Mouse (Mus musculus) lung, embryonic 15.5 days (tissue): Measurements from ENCODE around the gene Ptpn9. TPM values are rescaled to one million over a fixed set of nuclear protein-coding genes. Genes with fewer than 3 reads are reported as not detected.
"Not testable (repeated sequence)": the region's sequence is repeated elsewhere in the genome, so short reads cannot be mapped to it uniquely, and the experiment has no call there.

ENCODE experiments used
- ATAC-seq: fragments of 200-750 bp; cut with Nextera tagmentation; 2 replicates; pipeline ENCODE4 v1.8.0; 2017; ENCODE audit warnings: moderate number of reproducible peaks, borderline replicate concordance; ENCODE audit not compliant: low FRiP score, low TSS enrichment; ENCODE audit errors: extremely low read depth
- H3K27ac ChIP-seq: fragments of 300-500 bp; sonication (generic); 2 replicates; pipeline ENCODE4 v1.5.1; 2015; ENCODE audit warnings: moderate library complexity, mild to moderate bottlenecking, inconsistent platforms
- H3K27me3 ChIP-seq: fragments of 300-500 bp; sonication (generic); 2 replicates; pipeline ENCODE4 v1.6.1; 2015; ENCODE audit warnings: inconsistent platforms
- H3K36me3 ChIP-seq: fragments of 300-500 bp; sonication (generic); 2 replicates; pipeline ENCODE4 v1.6.1; 2015; ENCODE audit warnings: inconsistent platforms
- H3K4me1 ChIP-seq: fragments of 300-500 bp; sonication (generic); 2 replicates; pipeline ENCODE4 v1.6.1; 2015; ENCODE audit warnings: inconsistent platforms
- H3K4me2 ChIP-seq: fragments of 300-500 bp; sonication (generic); 2 replicates; pipeline ENCODE4 v1.6.1; 2015; ENCODE audit warnings: inconsistent platforms, mild to moderate bottlenecking, moderate library complexity
- H3K4me3 ChIP-seq: fragments of 300-500 bp; sonication (generic); 2 replicates; pipeline ENCODE4 v1.5.1; 2015; ENCODE audit warnings: mild to moderate bottlenecking, inconsistent platforms
- H3K9ac ChIP-seq: fragments of 300-500 bp; sonication (generic); 2 replicates; pipeline ENCODE4 v1.6.1; 2015; ENCODE audit warnings: inconsistent platforms
- H3K9me3 ChIP-seq: fragments of 300-500 bp; sonication (generic); 2 replicates; pipeline ENCODE4 v1.6.1; 2016; ENCODE audit warnings: inconsistent platforms
- WGBS: fragments of 180-500 bp; shearing (Covaris S2); methylation state at CpG from one replicate; pipeline ENCODE4 v1.1.7; 2015; 5-methylcytosine and 5-hydroxymethylcytosine counted together
- polyA plus RNA-seq: library from polyadenylated mRNA; unstranded; fragments of >200 nt; fragmentation: Nextera tagmentation; extraction: Ambion mirVana; gene quantifications from 2 replicates; pipeline ENCODE4 v1.2.1, GENCODE M21; 2015

Gene Ptpn9
- polyA plus RNA-seq, 1 experiment from 2014 or later, result 26.4 TPM

- Histone ChIP-seq H3K36me3 (no peaks in the 10 kb centered on the region), H3K4me2 (no peak overlapping the region), H3K9ac (no peak overlapping the region), H3K4me3 (no peak overlapping the region), H3K9me3 (no peaks in the 10 kb centered on the region), H3K27ac (no peak overlapping the region), H3K27me3 (no peaks in the 10 kb centered on the region), H3K4me1 (no peaks in the 10 kb centered on the region)
- 76% methylated on average over 8 of the region's 8 CpGs for WGBS
- no peak for ATAC-seq
Observed at GRCm38 (mm10) chr9:56973960-56974524, 20.7 kb upstream of the Ptpn9 start.

- ATAC-seq, result no peak
- whole genome bisulfite sequencing, result 71% methylated on average over 3 of the region's 3 CpGs
Observed at GRCm38 (mm10) chr9:56975199-56975598, 19.5 kb upstream of the Ptpn9 start.

GRCm38 (mm10) chr9:56980186-56980585, 14.5 kb upstream of the Ptpn9 start:
- H3K4me3 ChIP-seq, result no peak overlapping the region
- 0 out of 2 replicates have a peak, but pooled peaks cover 8% of the 10 kb centered on the region for H3K36me3 ChIP-seq
- no peak overlapping the region for H3K27ac ChIP-seq
- ATAC-seq, result no peak
- H3K9me3 ChIP-seq, result no peaks in the 10 kb centered on the region
- no peaks in the 10 kb centered on the region for H3K27me3 ChIP-seq
- H3K4me2 ChIP-seq, result no peak overlapping the region
- H3K4me1 ChIP-seq, result no peaks in the 10 kb centered on the region
- H3K9ac ChIP-seq, result no peak overlapping the region
- 92% methylated on average over 6 of the region's 6 CpGs for WGBS

More at GRCm38 (mm10) chr9:56975199-56975598, 19.5 kb upstream of the Ptpn9 start:
- H3K36me3 ChIP-seq, result no peaks in the 10 kb centered on the region
- no peak overlapping the region for H3K27ac ChIP-seq
- H3K9ac ChIP-seq, result no peak overlapping the region
- H3K27me3 ChIP-seq, result no peaks in the 10 kb centered on the region
- no peaks in the 10 kb centered on the region for H3K4me1 ChIP-seq
- H3K9me3 ChIP-seq, result no peaks in the 10 kb centered on the region
- no peak overlapping the region for H3K4me2 ChIP-seq
- H3K4me3 ChIP-seq, result no peak overlapping the region

GRCm38 (mm10) chr9:56981502-56981901, 13.2 kb upstream of the Ptpn9 start:
- 0 out of 2 replicates have a peak, but pooled peaks cover 8% of the 10 kb centered on the region for H3K36me3 ChIP-seq
- no peak overlapping the region for H3K4me2 ChIP-seq
- H3K27me3 ChIP-seq, result no peaks in the 10 kb centered on the region
- no peak overlapping the region for H3K4me3 ChIP-seq
- WGBS, result 75% methylated on average over 1 of the region's 1 CpGs
- ATAC-seq, result no peak
- H3K9me3 ChIP-seq, result no peaks in the 10 kb centered on the region
- H3K4me1 ChIP-seq, result no peaks in the 10 kb centered on the region
- no peak overlapping the region for H3K27ac ChIP-seq
- H3K9ac ChIP-seq, result no peak overlapping the region

- Histone ChIP-seq H3K9ac (peak overlapping the region; percentile 98), H3K4me1 (0 out of 2 replicates have a peak, but pooled peaks cover 8% of the 10 kb centered on the region), H3K36me3 (no peaks in the 10 kb centered on the region), H3K27ac (peak overlapping the region; percentile 98), H3K4me3 (peak overlapping the region; percentile 98), H3K27me3 (no peaks in the 10 kb centered on the region), H3K4me2 (peak overlapping the region; percentile 60), H3K9me3 (no peaks in the 10 kb centered on the region)
- ATAC-seq, result peak; percentile 67
- WGBS, result under 1% methylated on average over 72 of the region's 80 CpGs
Observed at GRCm38 (mm10) chr9:56995198-56996027, 690 bp downstream of the Ptpn9 start.

GRCm38 (mm10) chr9:56996028-56996346, 1.3 kb downstream of the Ptpn9 start:
- H3K9me3 ChIP-seq, result no peaks in the 10 kb centered on the region
- ATAC-seq, result no peak
- H3K4me3 ChIP-seq, result peak overlapping the region; percentile 98
- no peaks in the 10 kb centered on the region for H3K36me3 ChIP-seq
- H3K4me1 ChIP-seq, result 0 out of 2 replicates have a peak, but pooled peaks cover 8% of the 10 kb centered on the region
- peak overlapping the region; percentile 60 for H3K4me2 ChIP-seq
- no peaks in the 10 kb centered on the region for H3K27me3 ChIP-seq
- peak overlapping the region; percentile 98 for H3K27ac ChIP-seq
- 0% methylated on average over 5 of the region's 5 CpGs for WGBS
- peak overlapping the region; percentile 98 for H3K9ac ChIP-seq

GRCm38 (mm10) chr9:56997206-56997605, 2.5 kb downstream of the Ptpn9 start:
- not testable (repeated sequence) for H3K27ac ChIP-seq, ATAC-seq, H3K9ac ChIP-seq, H3K36me3 ChIP-seq, H3K4me3 ChIP-seq, H3K4me1 ChIP-seq, H3K27me3 ChIP-seq, H3K4me2 ChIP-seq, H3K9me3 ChIP-seq
- 74% methylated on average over 1 of the region's 1 CpGs for WGBS

GRCm38 (mm10) chr9:57003011-57003410, 8.3 kb downstream of the Ptpn9 start:
- H3K9ac ChIP-seq, result no peak overlapping the region
- ATAC-seq, result no peak
- no peaks in the 10 kb centered on the region for H3K27me3 ChIP-seq
- H3K4me1 ChIP-seq, result no peaks in the 10 kb centered on the region
- WGBS, result 46% methylated on average over 4 of the region's 4 CpGs
- H3K9me3 ChIP-seq, result no peaks in the 10 kb centered on the region
- H3K4me3 ChIP-seq, result no peak overlapping the region
- no peak overlapping the region for H3K27ac ChIP-seq
- no peak overlapping the region for H3K4me2 ChIP-seq
- peaks cover 11% of the 10 kb centered on the region for H3K36me3 ChIP-seq

- Histone ChIP-seq H3K27me3 (no peaks in the 10 kb centered on the region), H3K36me3 (peaks cover 14% of the 10 kb centered on the region), H3K4me2 (no peak overlapping the region), H3K4me1 (0 out of 2 replicates have a peak, but pooled peaks cover 6% of the 10 kb centered on the region), H3K9me3 (no peaks in the 10 kb centered on the region; the same call in 1 of the 2 replicates), H3K4me3 (no peak overlapping the region), H3K27ac (no peak overlapping the region), H3K9ac (no peak overlapping the region)
- WGBS, result 66% methylated on average over 1 of the region's 1 CpGs
- ATAC-seq, result no peak
Observed at GRCm38 (mm10) chr9:57012393-57012792, 17.7 kb downstream of the Ptpn9 start.

- no peak overlapping the region for H3K4me2 ChIP-seq
- ATAC-seq, result no peak
- H3K4me3 ChIP-seq, result no peak overlapping the region
- H3K9me3 ChIP-seq, result no peaks in the 10 kb centered on the region; the same call in 1 of the 2 replicates
- 0 out of 2 replicates have a peak, but pooled peaks cover 6% of the 10 kb centered on the region for H3K4me1 ChIP-seq
- 86% methylated on average over 4 of the region's 4 CpGs for WGBS
- no peak overlapping the region for H3K9ac ChIP-seq
- no peaks in the 10 kb centered on the region for H3K27me3 ChIP-seq
- no peak overlapping the region for H3K27ac ChIP-seq
- peaks cover 9% of the 10 kb centered on the region for H3K36me3 ChIP-seq
Observed at GRCm38 (mm10) chr9:57012895-57013294, 18.2 kb downstream of the Ptpn9 start.

- no peaks in the 10 kb centered on the region for H3K27me3 ChIP-seq
- H3K4me2 ChIP-seq, result no peak overlapping the region
- no peak overlapping the region for H3K27ac ChIP-seq
- ATAC-seq, result no peak
- H3K9ac ChIP-seq, result no peak overlapping the region
- H3K9me3 ChIP-seq, result no peaks in the 10 kb centered on the region; the same call in 1 of the 2 replicates
- H3K36me3 ChIP-seq, result peaks cover 9% of the 10 kb centered on the region
- WGBS, result 90% methylated on average over 1 of the region's 1 CpGs
- no peak overlapping the region for H3K4me3 ChIP-seq
- 0 out of 2 replicates have a peak, but pooled peaks cover 6% of the 10 kb centered on the region for H3K4me1 ChIP-seq
Observed at GRCm38 (mm10) chr9:57013756-57014155, 19.0 kb downstream of the Ptpn9 start.

- no peak overlapping the region for H3K9ac ChIP-seq
- H3K9me3 ChIP-seq, result no peaks in the 10 kb centered on the region; the same call in 1 of the 2 replicates
- H3K36me3 ChIP-seq, result peaks cover 9% of the 10 kb centered on the region
- H3K27me3 ChIP-seq, result no peaks in the 10 kb centered on the region
- H3K4me1 ChIP-seq, result 0 out of 2 replicates have a peak, but pooled peaks cover 6% of the 10 kb centered on the region
- H3K4me3 ChIP-seq, result no peak overlapping the region
- WGBS, result 79% methylated on average over 1 of the region's 1 CpGs
- H3K4me2 ChIP-seq, result no peak overlapping the region
- no peak for ATAC-seq
- H3K27ac ChIP-seq, result no peak overlapping the region
Observed at GRCm38 (mm10) chr9:57014766-57015165, 20.0 kb downstream of the Ptpn9 start.
